Mouse (Mus musculus): Measurements from ENCODE around the gene Tnfrsf14. TPM values are rescaled to one million over a fixed set of nuclear protein-coding genes. Genes with fewer than 3 reads are reported as not detected.

Gene Tnfrsf14
- polyA plus RNA-seq, 1 experiment from 2014 or later: 56.7 TPM

- Histone ChIP-seq H3K4me3 (replicated peaks) (no peak overlapping the region), H3K9me3 (replicated peaks) (peaks cover under 1% of the 10 kb centered on the region; the same call in 1 of the 2 replicates), H3K36me3 (replicated peaks) (peaks cover 61% of the 10 kb centered on the region), H3K27me3 (no peaks in the 10 kb centered on the region), H3K27ac (replicated peaks) (peak overlapping the region; percentile 98), H3K4me2 (0 out of 2 replicates have a peak overlapping the region, but pooled peaks have one; percentile 9), H3K9ac (peak overlapping the region; percentile 8; the same call in 1 of the 2 replicates), H3K4me1 (replicated peaks) (peaks cover 91% of the 10 kb centered on the region)
- ATAC-seq (ENCODE audit: insufficient read depth): no peak
- WGBS (ENCODE audit: insufficient replicate concordance): 35% methylated on average over 3 of the region's 3 CpGs
Measured at GRCm38 (mm10) chr4:154914707-154915106, 13.7 kb downstream of the Tnfrsf14 start.

- ATAC-seq (ENCODE audit: insufficient read depth): no peak
- Histone ChIP-seq H3K9me3 (replicated peaks) (peaks cover 3% of the 10 kb centered on the region; the same call in 1 of the 2 replicates), H3K4me3 (replicated peaks) (no peak overlapping the region), H3K4me1 (replicated peaks) (peaks cover 95% of the 10 kb centered on the region), H3K9ac (no peak overlapping the region), H3K27ac (replicated peaks) (peak overlapping the region; percentile 98), H3K36me3 (replicated peaks) (peaks cover 58% of the 10 kb centered on the region), H3K27me3 (no peaks in the 10 kb centered on the region), H3K4me2 (no peak overlapping the region)
- WGBS (ENCODE audit: insufficient replicate concordance): 91% methylated on average over 4 of the region's 4 CpGs
Measured at GRCm38 (mm10) chr4:154914252-154914651, 14.1 kb downstream of the Tnfrsf14 start.

- Histone ChIP-seq H3K27ac (replicated peaks) (peak overlapping the region; percentile 98), H3K4me1 (replicated peaks) (peaks cover 96% of the 10 kb centered on the region), H3K4me2 (no peak overlapping the region), H3K36me3 (replicated peaks) (peaks cover 54% of the 10 kb centered on the region), H3K9ac (peak overlapping the region; percentile 41), H3K27me3 (no peaks in the 10 kb centered on the region), H3K4me3 (replicated peaks) (no peak overlapping the region), H3K9me3 (replicated peaks) (peaks cover 3% of the 10 kb centered on the region; the same call in 1 of the 2 replicates)
- WGBS (ENCODE audit: insufficient replicate concordance): 70% methylated on average over 3 of the region's 3 CpGs
- no peak for ATAC-seq (ENCODE audit: insufficient read depth)
Measured at GRCm38 (mm10) chr4:154913845-154914244, 14.5 kb downstream of the Tnfrsf14 start.

- peaks cover 32% of the 10 kb centered on the region for H3K36me3 ChIP-seq (replicated peaks)
- H3K4me2 ChIP-seq: peak overlapping the region; percentile 66
- H3K9ac ChIP-seq: peak overlapping the region; percentile 70
- peak; percentile 95 for ATAC-seq (ENCODE audit: insufficient read depth)
- H3K9me3 ChIP-seq (replicated peaks): peaks cover 3% of the 10 kb centered on the region; the same call in 1 of the 2 replicates
- peak overlapping the region; percentile 98 for H3K27ac ChIP-seq (replicated peaks)
- peaks cover 92% of the 10 kb centered on the region for H3K4me1 ChIP-seq (replicated peaks)
- H3K4me3 ChIP-seq (replicated peaks): peak overlapping the region; percentile 36
- no peaks in the 10 kb centered on the region for H3K27me3 ChIP-seq
- WGBS (ENCODE audit: insufficient replicate concordance): 11% methylated on average over 2 of the region's 2 CpGs
Measured at GRCm38 (mm10) chr4:154911644-154912043, 16.7 kb downstream of the Tnfrsf14 start.

- Histone ChIP-seq H3K4me3 (replicated peaks) (peak overlapping the region; percentile 36), H3K9ac (peak overlapping the region; percentile 70), H3K9me3 (replicated peaks) (peaks cover 3% of the 10 kb centered on the region; the same call in 1 of the 2 replicates), H3K4me2 (peak overlapping the region; percentile 66), H3K27ac (replicated peaks) (peak overlapping the region; percentile 98), H3K36me3 (replicated peaks) (peaks cover 24% of the 10 kb centered on the region), H3K27me3 (no peaks in the 10 kb centered on the region), H3K4me1 (replicated peaks) (peaks cover 91% of the 10 kb centered on the region)
- peak; percentile 70 for ATAC-seq (ENCODE audit: insufficient read depth)
- 26% methylated on average over 15 of the region's 15 CpGs for WGBS (ENCODE audit: insufficient replicate concordance)
Measured at GRCm38 (mm10) chr4:154910606-154911522, 17.5 kb downstream of the Tnfrsf14 start.

GRCm38 (mm10) chr4:154908490-154908889 lies 19.9 kb downstream of the Tnfrsf14 start:
- no peak overlapping the region; the same call in 1 of the 2 replicates for H3K9ac ChIP-seq
- H3K27me3 ChIP-seq: no peaks in the 10 kb centered on the region
- H3K4me1 ChIP-seq (replicated peaks): peaks cover 86% of the 10 kb centered on the region
- peaks cover 3% of the 10 kb centered on the region; the same call in 1 of the 2 replicates for H3K9me3 ChIP-seq (replicated peaks)
- peak overlapping the region; percentile 93 for H3K27ac ChIP-seq (replicated peaks)
- ATAC-seq (ENCODE audit: insufficient read depth): no peak
- H3K4me3 ChIP-seq (replicated peaks): no peak overlapping the region
- peak overlapping the region; percentile 59; the same call in 1 of the 2 replicates for H3K4me2 ChIP-seq
- H3K36me3 ChIP-seq (replicated peaks): peaks cover 2% of the 10 kb centered on the region; the same call in 1 of the 2 replicates
- 39% methylated on average over 5 of the region's 5 CpGs for WGBS (ENCODE audit: insufficient replicate concordance)

- H3K27ac ChIP-seq (replicated peaks): peak overlapping the region; percentile 93
- H3K4me2 ChIP-seq: peak overlapping the region; percentile 59
- H3K4me3 ChIP-seq (replicated peaks): peak overlapping the region; percentile 29
- peak overlapping the region; percentile 54 for H3K9ac ChIP-seq
- no peak for ATAC-seq (ENCODE audit: insufficient read depth)
- H3K36me3 ChIP-seq (replicated peaks): no peaks in the 10 kb centered on the region; the same call in 1 of the 2 replicates
- no peaks in the 10 kb centered on the region for H3K27me3 ChIP-seq
- 32% methylated on average over 17 of the region's 17 CpGs for WGBS (ENCODE audit: insufficient replicate concordance)
- peaks cover 3% of the 10 kb centered on the region; the same call in 1 of the 2 replicates for H3K9me3 ChIP-seq (replicated peaks)
- peaks cover 83% of the 10 kb centered on the region for H3K4me1 ChIP-seq (replicated peaks)
Measured at GRCm38 (mm10) chr4:154907833-154908232, 20.5 kb downstream of the Tnfrsf14 start.

GRCm38 (mm10) chr4:154904185-154905071 lies 23.9 kb downstream of the Tnfrsf14 start:
- H3K4me1 ChIP-seq (replicated peaks): peaks cover 54% of the 10 kb centered on the region
- H3K27ac ChIP-seq (replicated peaks): peak overlapping the region; percentile 82
- peak overlapping the region; percentile 65 for H3K9ac ChIP-seq
- 2% methylated on average over 16 of the region's 16 CpGs for WGBS (ENCODE audit: insufficient replicate concordance)
- peak overlapping the region; percentile 62 for H3K4me3 ChIP-seq (replicated peaks)
- H3K4me2 ChIP-seq: peak overlapping the region; percentile 77
- ATAC-seq (ENCODE audit: insufficient read depth): peak; percentile 94
- peaks cover 21% of the 10 kb centered on the region; the same call in 1 of the 2 replicates for H3K27me3 ChIP-seq
- H3K36me3 ChIP-seq (replicated peaks): no peaks in the 10 kb centered on the region
- no peaks in the 10 kb centered on the region for H3K9me3 ChIP-seq (replicated peaks)

- H3K9me3 ChIP-seq (replicated peaks): no peaks in the 10 kb centered on the region
- WGBS (ENCODE audit: insufficient replicate concordance): 71% methylated on average over 2 of the region's 2 CpGs
- no peaks in the 10 kb centered on the region for H3K36me3 ChIP-seq (replicated peaks)
- H3K27me3 ChIP-seq: peaks cover 33% of the 10 kb centered on the region
- ATAC-seq (ENCODE audit: insufficient read depth): no peak
- H3K4me3 ChIP-seq (replicated peaks): no peak overlapping the region
- no peak overlapping the region for H3K27ac ChIP-seq (replicated peaks)
- peaks cover 59% of the 10 kb centered on the region for H3K4me1 ChIP-seq (replicated peaks)
- H3K4me2 ChIP-seq: no peak overlapping the region
- no peak overlapping the region for H3K9ac ChIP-seq
Measured at GRCm38 (mm10) chr4:154902371-154902770, 26.0 kb downstream of the Tnfrsf14 start.

GRCm38 (mm10) chr4:154898506-154899446 lies 29.6 kb downstream of the Tnfrsf14 start, which contains the start of gene Fam213b:
Gene Fam213b, minus strand, starts transcription at chr4:154899135.
- Histone ChIP-seq H3K4me2 (peak within 1 kb of the TSS; percentile 78), H3K9me3 (replicated peaks) (no peaks in the 10 kb centered on the region), H3K27me3 (peaks cover 69% of the 10 kb centered on the region), H3K4me1 (replicated peaks) (peaks cover 33% of the 10 kb centered on the region), H3K4me3 (replicated peaks) (peak within 1 kb of the TSS; percentile 49), H3K9ac (peak within 1 kb of the TSS; percentile 37; the same call in 1 of the 2 replicates), H3K36me3 (replicated peaks) (no peaks in the 10 kb centered on the region), H3K27ac (replicated peaks) (no peak within 1 kb of the TSS)
- 10% methylated on average over 43 of the region's 43 CpGs for WGBS (ENCODE audit: insufficient replicate concordance)
- ATAC-seq (ENCODE audit: insufficient read depth): peak; percentile 89

All from liver, embryonic 15.5 days (tissue).